Mouse (Mus musculus) thymus, postnatal 4 days (tissue): ENCODE data around the gene Gpd2.

ENCODE experiments used
- DNase-seq: peaks from one replicate; pipeline ENCODE4 v3.0.0; 2021

The Gpd2 gene

GRCm38 (mm10) chr2:57304212-57304611, 66.8 kb downstream of the Gpd2 start:
- DNase-seq, result no peak

GRCm38 (mm10) chr2:57312268-57312797, 74.9 kb downstream of the Gpd2 start:
- DNase-seq, result no peak

- peak; percentile 71 for DNase-seq
Measured at GRCm38 (mm10) chr2:57316055-57316454, 78.6 kb downstream of the Gpd2 start.

GRCm38 (mm10) chr2:57318336-57318735, 80.9 kb downstream of the Gpd2 start:
- no peak for DNase-seq

- no peak for DNase-seq
Measured at GRCm38 (mm10) chr2:57326091-57326490, 88.7 kb downstream of the Gpd2 start.

- DNase-seq, result no peak
Measured at GRCm38 (mm10) chr2:57329327-57329726, 91.9 kb downstream of the Gpd2 start.

GRCm38 (mm10) chr2:57330812-57331211, 93.4 kb downstream of the Gpd2 start:
- no peak for DNase-seq

GRCm38 (mm10) chr2:57331266-57331665, 93.8 kb downstream of the Gpd2 start:
- no peak for DNase-seq

- DNase-seq, result no peak
Measured at GRCm38 (mm10) chr2:57333481-57333880, 96.0 kb downstream of the Gpd2 start.

GRCm38 (mm10) chr2:57335397-57335796, 98.0 kb downstream of the Gpd2 start:
- no peak for DNase-seq

- no peak for DNase-seq
Measured at GRCm38 (mm10) chr2:57338779-57339178, 101.3 kb downstream of the Gpd2 start.

GRCm38 (mm10) chr2:57342910-57343309, 105.5 kb downstream of the Gpd2 start:
- no peak for DNase-seq

- no peak for DNase-seq
Measured at GRCm38 (mm10) chr2:57350615-57351014, 113.2 kb downstream of the Gpd2 start.

GRCm38 (mm10) chr2:57353722-57354432, 116.4 kb downstream of the Gpd2 start:
- no peak for DNase-seq

GRCm38 (mm10) chr2:57354848-57355247, 117.4 kb downstream of the Gpd2 start:
- no peak for DNase-seq

- DNase-seq, result peak; percentile 19
Measured at GRCm38 (mm10) chr2:57356222-57356822, 118.9 kb downstream of the Gpd2 start.

- peak; percentile 45 for DNase-seq
Measured at GRCm38 (mm10) chr2:57362503-57362902, 125.1 kb downstream of the Gpd2 start.

- no peak for DNase-seq
Measured at GRCm38 (mm10) chr2:57374647-57375046, 137.2 kb downstream of the Gpd2 start.

GRCm38 (mm10) chr2:57375138-57375837, 137.9 kb downstream of the Gpd2 start:
- no peak for DNase-seq

GRCm38 (mm10) chr2:57378147-57378889, 140.9 kb downstream of the Gpd2 start:
- DNase-seq, result no peak

- no peak for DNase-seq
Measured at GRCm38 (mm10) chr2:57384625-57385024, 147.2 kb downstream of the Gpd2 start.

- no peak for DNase-seq
Measured at GRCm38 (mm10) chr2:57387816-57388215, 150.4 kb downstream of the Gpd2 start.

GRCm38 (mm10) chr2:57395071-57395470, 157.6 kb downstream of the Gpd2 start:
- no peak for DNase-seq
